Mouse (Mus musculus): ENCODE results near the gene Mpped2. TPM values are rescaled to one million over a fixed set of nuclear protein-coding genes. Genes with fewer than 3 reads are reported as not detected.
A peak's percentile ranks its signal among the peaks of the same experiment; 100 is the strongest.

Mpped2 gene
- polyA plus RNA-seq, 1 experiment from 2014 or later, result 1.8 TPM

- ATAC-seq (ENCODE audit: low read depth), result no peak
- Histone ChIP-seq H3K36me3 (ENCODE audit: control insufficient read depth, insufficient read depth) (no peaks in the 10 kb centered on the region), H3K4me1 (ENCODE audit: control insufficient read depth, low read depth, low read length) (no peaks in the 10 kb centered on the region; the same call in 1 of the 2 replicates), H3K4me2 (ENCODE audit: low read depth, low read length) (peak overlapping the region; percentile 84), H3K27me3 (ENCODE audit: control insufficient read depth, insufficient read depth, low read depth, low read length) (peaks cover 52% of the 10 kb centered on the region), H3K27ac (ENCODE audit: low read length) (no peak overlapping the region), H3K4me3 (ENCODE audit: low read depth, low read length) (peak overlapping the region; percentile 65), H3K9ac (ENCODE audit: low read depth, low read length) (peak overlapping the region; percentile 44), H3K9me3 (replicated peaks; ENCODE audit: control insufficient read depth, low read length) (no peaks in the 10 kb centered on the region)
- WGBS (ENCODE audit: insufficient replicate concordance), result 0% methylated on average over 10 of the region's 10 CpGs
Observed at GRCm38 (mm10) chr2:106694567-106694885, 1.5 kb downstream of the Mpped2 start.

- no peak for ATAC-seq (ENCODE audit: low read depth)
- no peak overlapping the region for H3K27ac ChIP-seq (ENCODE audit: low read length)
- H3K9ac ChIP-seq (ENCODE audit: low read depth, low read length), result no peak overlapping the region; the same call in 1 of the 2 replicates
- H3K36me3 ChIP-seq (ENCODE audit: control insufficient read depth, insufficient read depth), result no peaks in the 10 kb centered on the region
- H3K4me2 ChIP-seq (ENCODE audit: low read depth, low read length), result peak overlapping the region; percentile 84
- peak overlapping the region; percentile 65 for H3K4me3 ChIP-seq (ENCODE audit: low read depth, low read length)
- H3K9me3 ChIP-seq (replicated peaks; ENCODE audit: control insufficient read depth, low read length), result no peaks in the 10 kb centered on the region
- under 1% methylated on average over 41 of the region's 41 CpGs for WGBS (ENCODE audit: insufficient replicate concordance)
- peaks cover 52% of the 10 kb centered on the region for H3K27me3 ChIP-seq (ENCODE audit: control insufficient read depth, insufficient read depth, low read depth, low read length)
- H3K4me1 ChIP-seq (ENCODE audit: control insufficient read depth, low read depth, low read length), result no peaks in the 10 kb centered on the region; the same call in 1 of the 2 replicates
Observed at GRCm38 (mm10) chr2:106694886-106695733, 2.0 kb downstream of the Mpped2 start.

DNA sequence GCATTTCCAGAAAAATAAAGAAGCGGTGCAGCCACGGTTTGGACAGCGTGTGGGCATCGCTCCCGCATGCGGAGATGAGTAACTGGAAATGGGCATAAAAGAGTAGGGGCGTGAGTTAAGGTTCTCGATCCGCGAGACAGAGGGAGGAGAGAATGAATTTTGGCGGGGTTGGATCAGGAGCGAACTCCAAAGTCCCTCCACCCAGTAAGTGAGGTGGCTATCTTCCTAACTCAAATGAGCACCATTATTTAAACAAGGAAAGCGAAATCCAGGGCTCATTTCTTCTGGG lies 2.6 kb downstream of the Mpped2 start:
- Histone ChIP-seq H3K4me2 (ENCODE audit: low read depth, low read length) (peak overlapping the region; percentile 84), H3K9me3 (replicated peaks; ENCODE audit: control insufficient read depth, low read length) (no peaks in the 10 kb centered on the region), H3K9ac (ENCODE audit: low read depth, low read length) (no peak overlapping the region), H3K27me3 (ENCODE audit: control insufficient read depth, insufficient read depth, low read depth, low read length) (peaks cover 52% of the 10 kb centered on the region), H3K4me3 (ENCODE audit: low read depth, low read length) (peak overlapping the region; percentile 65), H3K36me3 (ENCODE audit: control insufficient read depth, insufficient read depth) (no peaks in the 10 kb centered on the region), H3K27ac (ENCODE audit: low read length) (no peak overlapping the region), H3K4me1 (ENCODE audit: control insufficient read depth, low read depth, low read length) (no peaks in the 10 kb centered on the region; the same call in 1 of the 2 replicates)
- WGBS (ENCODE audit: insufficient replicate concordance), result 4% methylated on average over 13 of the region's 13 CpGs
- no peak for ATAC-seq (ENCODE audit: low read depth)

- Histone ChIP-seq H3K9me3 (replicated peaks; ENCODE audit: control insufficient read depth, low read length) (no peaks in the 10 kb centered on the region), H3K4me1 (ENCODE audit: control insufficient read depth, low read depth, low read length) (no peaks in the 10 kb centered on the region; the same call in 1 of the 2 replicates), H3K4me3 (ENCODE audit: low read depth, low read length) (no peak overlapping the region), H3K27ac (ENCODE audit: low read length) (no peak overlapping the region), H3K4me2 (ENCODE audit: low read depth, low read length) (no peak overlapping the region), H3K27me3 (ENCODE audit: control insufficient read depth, insufficient read depth, low read depth, low read length) (peaks cover 52% of the 10 kb centered on the region), H3K9ac (ENCODE audit: low read depth, low read length) (no peak overlapping the region), H3K36me3 (ENCODE audit: control insufficient read depth, insufficient read depth) (no peaks in the 10 kb centered on the region)
- 65% methylated on average over 8 of the region's 8 CpGs for WGBS (ENCODE audit: insufficient replicate concordance)
- ATAC-seq (ENCODE audit: low read depth), result no peak
Observed at GRCm38 (mm10) chr2:106696372-106696771, 3.3 kb downstream of the Mpped2 start.

GRCm38 (mm10) chr2:106705664-106706063 lies 12.6 kb downstream of the Mpped2 start:
- Histone ChIP-seq H3K27me3 (ENCODE audit: control insufficient read depth, insufficient read depth, low read depth, low read length) (no peaks in the 10 kb centered on the region), H3K9me3 (replicated peaks; ENCODE audit: control insufficient read depth, low read length) (no peaks in the 10 kb centered on the region), H3K4me2 (ENCODE audit: low read depth, low read length) (no peak overlapping the region), H3K4me1 (ENCODE audit: control insufficient read depth, low read depth, low read length) (no peaks in the 10 kb centered on the region), H3K36me3 (ENCODE audit: control insufficient read depth, insufficient read depth) (no peaks in the 10 kb centered on the region), H3K4me3 (ENCODE audit: low read depth, low read length) (no peak overlapping the region), H3K9ac (ENCODE audit: low read depth, low read length) (no peak overlapping the region), H3K27ac (ENCODE audit: low read length) (no peak overlapping the region)
- 77% methylated on average over 5 of the region's 5 CpGs for WGBS (ENCODE audit: insufficient replicate concordance)
- no peak for ATAC-seq (ENCODE audit: low read depth)

DNA sequence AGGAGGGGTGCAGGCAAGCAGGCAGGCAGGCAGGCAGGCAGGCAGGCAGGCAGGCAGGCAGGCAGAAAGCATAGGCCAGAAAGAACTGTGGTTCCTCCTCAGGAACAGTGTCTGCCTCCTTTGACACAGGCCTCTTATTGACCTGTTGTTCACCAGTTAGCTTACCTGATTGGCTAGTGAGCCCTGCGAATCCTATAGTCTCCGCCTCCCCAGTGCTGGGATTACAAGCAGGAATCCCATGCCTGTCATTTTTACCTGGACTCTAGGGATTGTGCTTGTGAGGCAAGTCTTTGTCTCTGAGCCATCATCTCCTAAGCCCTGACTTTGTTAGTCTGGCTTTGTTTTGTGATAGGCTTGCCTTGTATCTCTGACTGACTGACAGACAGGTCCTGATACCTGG lies 14.1 kb downstream of the Mpped2 start:
- ATAC-seq (ENCODE audit: low read depth), result no peak
- H3K36me3 ChIP-seq (ENCODE audit: control insufficient read depth, insufficient read depth), result no peaks in the 10 kb centered on the region
- no peak overlapping the region for H3K4me2 ChIP-seq (ENCODE audit: low read depth, low read length)
- H3K4me3 ChIP-seq (ENCODE audit: low read depth, low read length), result no peak overlapping the region
- no peak overlapping the region for H3K9ac ChIP-seq (ENCODE audit: low read depth, low read length)
- no peaks in the 10 kb centered on the region for H3K4me1 ChIP-seq (ENCODE audit: control insufficient read depth, low read depth, low read length)
- H3K27ac ChIP-seq (ENCODE audit: low read length), result no peak overlapping the region
- 84% methylated on average over 2 of the region's 2 CpGs for WGBS (ENCODE audit: insufficient replicate concordance)
- H3K27me3 ChIP-seq (ENCODE audit: control insufficient read depth, insufficient read depth, low read depth, low read length), result no peaks in the 10 kb centered on the region
- no peaks in the 10 kb centered on the region for H3K9me3 ChIP-seq (replicated peaks; ENCODE audit: control insufficient read depth, low read length)

DNA sequence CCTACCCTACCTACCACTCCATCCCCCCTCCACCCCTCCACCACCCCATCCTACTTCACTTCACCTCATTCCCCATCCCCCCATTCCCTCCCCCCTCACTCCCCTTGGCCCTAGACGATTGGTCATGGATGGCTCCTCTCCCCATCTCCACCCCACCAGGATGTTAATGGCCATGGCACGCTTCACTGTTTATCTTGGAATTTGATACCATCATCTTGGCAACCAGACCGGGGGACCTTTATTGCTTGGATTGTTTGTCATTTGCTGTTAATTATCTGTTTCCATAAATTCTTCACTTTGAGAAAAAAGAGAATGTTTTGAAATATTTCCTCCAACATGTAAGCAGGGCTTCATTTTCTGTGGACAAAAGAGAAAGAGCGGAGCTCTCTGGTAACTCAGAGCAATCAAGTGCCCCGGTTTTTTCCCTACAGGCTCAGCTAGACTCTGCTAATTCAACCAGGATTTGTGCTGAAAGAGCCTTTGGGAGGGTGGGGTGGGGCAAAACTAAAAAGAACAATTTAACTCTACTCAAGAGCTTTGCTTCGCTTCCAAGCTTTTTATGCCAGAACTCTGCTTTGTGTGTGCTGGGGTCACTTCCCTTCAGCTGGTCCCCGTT lies 17.9 kb downstream of the Mpped2 start:
- H3K36me3 ChIP-seq (ENCODE audit: control insufficient read depth, insufficient read depth), result no peaks in the 10 kb centered on the region
- H3K9me3 ChIP-seq (replicated peaks; ENCODE audit: control insufficient read depth, low read length), result no peaks in the 10 kb centered on the region
- H3K4me3 ChIP-seq (ENCODE audit: low read depth, low read length), result no peak overlapping the region
- H3K27ac ChIP-seq (ENCODE audit: low read length), result no peak overlapping the region
- H3K4me1 ChIP-seq (ENCODE audit: control insufficient read depth, low read depth, low read length), result no peaks in the 10 kb centered on the region
- H3K9ac ChIP-seq (ENCODE audit: low read depth, low read length), result no peak overlapping the region
- no peak overlapping the region for H3K4me2 ChIP-seq (ENCODE audit: low read depth, low read length)
- H3K27me3 ChIP-seq (ENCODE audit: control insufficient read depth, insufficient read depth, low read depth, low read length), result no peaks in the 10 kb centered on the region
- no peak for ATAC-seq (ENCODE audit: low read depth)
- WGBS (ENCODE audit: insufficient replicate concordance), result 51% methylated on average over 7 of the region's 7 CpGs

DNA sequence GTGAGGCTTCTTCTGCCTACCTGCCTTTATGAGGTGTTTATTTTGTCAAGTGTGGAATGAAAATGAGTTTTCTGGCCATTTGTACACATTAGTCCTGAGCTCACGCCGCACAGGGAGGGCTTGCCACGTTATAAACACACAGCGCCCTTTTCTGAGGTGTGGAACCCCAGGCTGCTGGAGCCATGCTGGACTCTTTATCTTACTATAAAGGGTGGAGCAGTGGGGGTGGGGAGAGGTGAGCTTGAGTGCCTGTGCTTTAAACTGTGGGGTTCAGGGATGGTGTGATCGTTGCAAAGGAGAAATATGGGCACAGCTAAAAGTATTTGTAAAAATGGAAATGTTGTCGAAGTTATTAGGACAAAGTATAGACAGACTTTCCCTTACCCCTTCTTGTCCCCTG lies 18.4 kb downstream of the Mpped2 start:
- no peak overlapping the region for H3K4me3 ChIP-seq (ENCODE audit: low read depth, low read length)
- ATAC-seq (ENCODE audit: low read depth), result no peak
- H3K4me2 ChIP-seq (ENCODE audit: low read depth, low read length), result no peak overlapping the region
- no peaks in the 10 kb centered on the region for H3K27me3 ChIP-seq (ENCODE audit: control insufficient read depth, insufficient read depth, low read depth, low read length)
- H3K4me1 ChIP-seq (ENCODE audit: control insufficient read depth, low read depth, low read length), result no peaks in the 10 kb centered on the region
- 50% methylated on average over 6 of the region's 6 CpGs for WGBS (ENCODE audit: insufficient replicate concordance)
- H3K9ac ChIP-seq (ENCODE audit: low read depth, low read length), result no peak overlapping the region
- no peak overlapping the region for H3K27ac ChIP-seq (ENCODE audit: low read length)
- no peaks in the 10 kb centered on the region for H3K36me3 ChIP-seq (ENCODE audit: control insufficient read depth, insufficient read depth)
- no peaks in the 10 kb centered on the region for H3K9me3 ChIP-seq (replicated peaks; ENCODE audit: control insufficient read depth, low read length)

- H3K9ac ChIP-seq (ENCODE audit: low read depth, low read length), result no peak overlapping the region
- WGBS (ENCODE audit: insufficient replicate concordance), result 45% methylated on average over 4 of the region's 4 CpGs
Observed at GRCm38 (mm10) chr2:106713151-106713550, 20.1 kb downstream of the Mpped2 start.

More at GRCm38 (mm10) chr2:106713151-106713550, 20.1 kb downstream of the Mpped2 start:
- H3K4me1 ChIP-seq (ENCODE audit: control insufficient read depth, low read depth, low read length), result no peaks in the 10 kb centered on the region
- ATAC-seq (ENCODE audit: low read depth), result no peak
- H3K36me3 ChIP-seq (ENCODE audit: control insufficient read depth, insufficient read depth), result no peaks in the 10 kb centered on the region
- H3K27ac ChIP-seq (ENCODE audit: low read length), result no peak overlapping the region
- no peak overlapping the region for H3K4me2 ChIP-seq (ENCODE audit: low read depth, low read length)
- no peaks in the 10 kb centered on the region for H3K9me3 ChIP-seq (replicated peaks; ENCODE audit: control insufficient read depth, low read length)
- H3K27me3 ChIP-seq (ENCODE audit: control insufficient read depth, insufficient read depth, low read depth, low read length), result no peaks in the 10 kb centered on the region
- no peak overlapping the region for H3K4me3 ChIP-seq (ENCODE audit: low read depth, low read length)

Measured in liver, embryonic 16.5 days (tissue).